Mouse (Mus musculus): Measurements from ENCODE around the gene Fancd2. TPM values are rescaled to one million over a fixed set of nuclear protein-coding genes. Genes with fewer than 3 reads are reported as not detected.

The Fancd2 gene
- 1 to 10 TPM; 4.3 to 4.5 TPM for polyA plus RNA-seq (2017; shearing (Covaris generic))

GRCm38 (mm10) chr6:113530932-113531839 lies at the start of gene Fancd2, which contains the start of gene Emc3:
Gene Fancd2 (plus strand): TSS chr6:113531682.
Gene Emc3 (minus strand): TSS chr6:113531652.

GRCm38 (mm10) chr6:113483100-113483615 lies 48.3 kb upstream of the Fancd2 start, which contains the start of gene Creld1:
Gene Creld1 (plus strand): TSS chr6:113483297.

GRCm38 (mm10) chr6:113501388-113502084 lies 29.9 kb upstream of the Fancd2 start, which contains the start of gene Prrt3:
Gene Prrt3 (minus strand): TSS chr6:113501931.

GRCm38 (mm10) chr6:113600543-113601139 lies 69.2 kb downstream of the Fancd2 start, which contains the start of gene Fancd2os:
Gene Fancd2os (minus strand): TSS chr6:113600715.

GRCm38 (mm10) chr6:113604432-113605223 lies 73.1 kb downstream of the Fancd2 start, which contains the start of gene Brk1:
Gene Brk1 (plus strand): TSS chr6:113604772.

GRCm38 (mm10) chr6:113623941-113624751 lies 92.7 kb downstream of the Fancd2 start, which contains the start of gene Vhl:
Gene Vhl (plus strand): TSS chr6:113623959.

GRCm38 (mm10) chr6:113638302-113639040 lies 107.0 kb downstream of the Fancd2 start, which contains the start of gene Irak2:
Gene Irak2 (plus strand): TSS chr6:113638467.

Other genes starting within 250 kb of the Fancd2 start
- under 1 TPM; 0.11 to 0.31 TPM for gene Cpne9, start 249.4 kb upstream of the Fancd2 start, polyA plus RNA-seq (2017; shearing (Covaris generic))
- gene Brpf1, start 224.5 kb upstream of the Fancd2 start, polyA plus RNA-seq (2017; shearing (Covaris generic)) = 10 to 100 TPM; 36.5 to 38.2 TPM
- gene Ogg1, start 204.7 kb upstream of the Fancd2 start, polyA plus RNA-seq (2017; shearing (Covaris generic)) = 10 to 100 TPM; 11.2 to 12.0 TPM
- gene Camk1, start 187.7 kb upstream of the Fancd2 start, polyA plus RNA-seq (2017; shearing (Covaris generic)) = 1 to 10 TPM; 2.5 to 3.8 TPM
- gene Tada3, start 153.8 kb upstream of the Fancd2 start, polyA plus RNA-seq (2017; shearing (Covaris generic)) = 10 to 100 TPM; 41.1 to 54.4 TPM
- 100 to 1,000 TPM; 462 to 693 TPM for gene Arpc4, start 153.6 kb upstream of the Fancd2 start, polyA plus RNA-seq (2017; shearing (Covaris generic))
- gene Ttll3, start 142.4 kb upstream of the Fancd2 start, polyA plus RNA-seq (2017; shearing (Covaris generic)) = 10 to 100 TPM in 1 of 2 experiments, 1 to 10 TPM in 1; 9.7 to 15.2 TPM
- 10 to 100 TPM; 14.5 to 22.2 TPM for gene Rpusd3, start 112.3 kb upstream of the Fancd2 start, polyA plus RNA-seq (2017; shearing (Covaris generic))
- gene Cidec, start 95.9 kb upstream of the Fancd2 start, polyA plus RNA-seq (2017; shearing (Covaris generic)) = under 1 TPM in 1 of 2 experiments, not detected in 1; 0.93 TPM
- gene Jagn1, start 89.1 kb upstream of the Fancd2 start, polyA plus RNA-seq (2017; shearing (Covaris generic)) = 10 to 100 TPM; 43.6 to 54.2 TPM
- under 1 TPM; 0.21 to 0.69 TPM for gene Il17re, start 73.2 kb upstream of the Fancd2 start, polyA plus RNA-seq (2017; shearing (Covaris generic))
- under 1 TPM; 0.36 to 0.42 TPM for gene Il17rc, start 60.3 kb upstream of the Fancd2 start, polyA plus RNA-seq (2017; shearing (Covaris generic))
- gene Creld1, start 48.4 kb upstream of the Fancd2 start, polyA plus RNA-seq (2017; shearing (Covaris generic)) = 1 to 10 TPM; 5.9 to 8.9 TPM
- under 1 TPM; 0.31 to 0.48 TPM for gene Prrt3, start 29.8 kb upstream of the Fancd2 start, polyA plus RNA-seq (2017; shearing (Covaris generic))
- gene Emc3, start within 50 bp of the Fancd2 start, polyA plus RNA-seq (2017; shearing (Covaris generic)) = 10 to 100 TPM; 92.2 to 98.0 TPM
- not detected for gene Fancd2os, start 69.0 kb downstream of the Fancd2 start, polyA plus RNA-seq (2017; shearing (Covaris generic))
- 100 to 1,000 TPM; 245 to 260 TPM for gene Brk1, start 73.1 kb downstream of the Fancd2 start, polyA plus RNA-seq (2017; shearing (Covaris generic))
- 10 to 100 TPM; 28.5 to 32.0 TPM for gene Vhl, start 92.3 kb downstream of the Fancd2 start, polyA plus RNA-seq (2017; shearing (Covaris generic))
- 10 to 100 TPM; 27.6 to 42.3 TPM for gene Irak2, start 106.8 kb downstream of the Fancd2 start, polyA plus RNA-seq (2017; shearing (Covaris generic))
- 10 to 100 TPM in 1 of 2 experiments, 1 to 10 TPM in 1; 9.4 to 11.4 TPM for gene Tatdn2, start 165.4 kb downstream of the Fancd2 start, polyA plus RNA-seq (2017; shearing (Covaris generic))
- gene Ghrl, start 188.2 kb downstream of the Fancd2 start, polyA plus RNA-seq (2017; shearing (Covaris generic)) = 1 to 10 TPM in 1 of 2 experiments, not detected in 1; 1.3 TPM
- 100 to 1,000 TPM; 167 to 195 TPM for gene Sec13, start 209.1 kb downstream of the Fancd2 start, polyA plus RNA-seq (2017; shearing (Covaris generic))

Measured in activated CD4-positive, CD25-positive, alpha-beta regulatory T cell (primary cell).